Mouse (Mus musculus) megakaryocyte, adult 5-6 weeks (primary cell): ENCODE measurements around the gene Kdm2a. TPM values are rescaled to one million over a fixed set of nuclear protein-coding genes. Genes with fewer than 3 reads are reported as not detected.
A peak's percentile ranks its signal among the peaks of the same experiment; 100 is the strongest.

ENCODE experiments used
- ATAC-seq: 2 replicates; pipeline ENCODE4 v1.8.0; 2016; ENCODE audit warnings: mild to moderate bottlenecking, inconsistent platforms; ENCODE audit not compliant: poor library complexity, severe bottlenecking
- total RNA-seq, 2 experiments: library from RNA; stranded (forward) in 1 of 2; stranded (reverse) in 1 of 2; fragments of 153-499, 151-499 nt in 1 of 2; fragments of 221-1000, 200-1000 nt in 1 of 2; gene quantifications; 2 replicates each; pipeline versions ENCODE4 v1.2.3 to v1.2.4; 2015 to 2017

Kdm2a gene
- total RNA-seq, 2 experiments from 2014 or later: 54.7 to 60.4 TPM

GRCm38 (mm10) chr19:4332653-4333052 lies 65.4 kb downstream of the Kdm2a start:
- ATAC-seq: no peak

GRCm38 (mm10) chr19:4331273-4331672 lies 66.8 kb downstream of the Kdm2a start:
- ATAC-seq: no peak

GRCm38 (mm10) chr19:4330603-4331002 lies 67.5 kb downstream of the Kdm2a start:
- no peak for ATAC-seq

GRCm38 (mm10) chr19:4328737-4329304 lies 69.3 kb downstream of the Kdm2a start:
- ATAC-seq: no peak

GRCm38 (mm10) chr19:4326881-4327280 lies 71.2 kb downstream of the Kdm2a start:
- ATAC-seq: no peak

- no peak for ATAC-seq
Observed at GRCm38 (mm10) chr19:4326106-4326505, 72.0 kb downstream of the Kdm2a start.

GRCm38 (mm10) chr19:4322134-4322533 lies 76.0 kb downstream of the Kdm2a start:
- ATAC-seq: peak; percentile 84

GRCm38 (mm10) chr19:4321622-4322021 lies 76.5 kb downstream of the Kdm2a start:
- no peak for ATAC-seq

- no peak for ATAC-seq
Observed at GRCm38 (mm10) chr19:4319272-4319671, 78.8 kb downstream of the Kdm2a start.

GRCm38 (mm10) chr19:4317181-4317580 lies 80.9 kb downstream of the Kdm2a start:
- no peak for ATAC-seq

GRCm38 (mm10) chr19:4315223-4315944 lies 82.7 kb downstream of the Kdm2a start:
- ATAC-seq: no peak

GRCm38 (mm10) chr19:4309776-4310185 lies 88.3 kb downstream of the Kdm2a start:
- ATAC-seq: peak; percentile 71

- ATAC-seq: no peak
Observed at GRCm38 (mm10) chr19:4309302-4309701, 88.8 kb downstream of the Kdm2a start.

GRCm38 (mm10) chr19:4306190-4306577 lies 91.9 kb downstream of the Kdm2a start, which contains the start of gene Grk2:
TSS of gene Grk2 (minus strand) at chr19:4306222.
- ATAC-seq: peak; percentile 31

GRCm38 (mm10) chr19:4305491-4306189 lies 92.4 kb downstream of the Kdm2a start:
- ATAC-seq: no peak

- ATAC-seq: no peak
Observed at GRCm38 (mm10) chr19:4304871-4305321, 93.2 kb downstream of the Kdm2a start.

GRCm38 (mm10) chr19:4304251-4304821 lies 93.7 kb downstream of the Kdm2a start:
- no peak for ATAC-seq

- ATAC-seq: no peak
Observed at GRCm38 (mm10) chr19:4303640-4303995, 94.5 kb downstream of the Kdm2a start.

- no peak for ATAC-seq
Observed at GRCm38 (mm10) chr19:4302936-4303639, 95.0 kb downstream of the Kdm2a start.

- peak; percentile 49 for ATAC-seq
Observed at GRCm38 (mm10) chr19:4301735-4302651, 96.1 kb downstream of the Kdm2a start.
